Mouse (Mus musculus): ENCODE data around the gene Ccdc170.

- no peak for TF ChIP-seq CTCF (IDR thresholded peaks at IDR 0.05; ENCODE audit: low read depth)
- no peak for TF ChIP-seq EP300 (optimal IDR thresholded peaks at IDR 0.05)
These were observed 8.7 kb upstream of the Ccdc170 start for GRCm38 (mm10) chr10:4473591-4473993.

Measured in stomach, postnatal 0 days (tissue).